Mouse (Mus musculus): ENCODE data around the gene Cntnap2.

GRCm38 (mm10) chr6:46972640-46973039 is 1913.5 kb downstream of the Cntnap2 start:
- no peak for TF ChIP-seq CTCF (IDR thresholded peaks at IDR 0.05; ENCODE audit: low read depth, low read length)
- no peak for TF ChIP-seq POLR2A (IDR thresholded peaks at IDR 0.05; ENCODE audit: borderline replicate concordance, low read depth, low read length)
